Mouse (Mus musculus): ENCODE data around the gene Dnajb8. TPM values are rescaled to one million over a fixed set of nuclear protein-coding genes. Genes with fewer than 3 reads are reported as not detected.

The Dnajb8 gene
- polyA plus RNA-seq (2016; fragmentation: Nextera tagmentation; extraction: Ambion mirVana) = not detected in 2 replicates

DNA sequence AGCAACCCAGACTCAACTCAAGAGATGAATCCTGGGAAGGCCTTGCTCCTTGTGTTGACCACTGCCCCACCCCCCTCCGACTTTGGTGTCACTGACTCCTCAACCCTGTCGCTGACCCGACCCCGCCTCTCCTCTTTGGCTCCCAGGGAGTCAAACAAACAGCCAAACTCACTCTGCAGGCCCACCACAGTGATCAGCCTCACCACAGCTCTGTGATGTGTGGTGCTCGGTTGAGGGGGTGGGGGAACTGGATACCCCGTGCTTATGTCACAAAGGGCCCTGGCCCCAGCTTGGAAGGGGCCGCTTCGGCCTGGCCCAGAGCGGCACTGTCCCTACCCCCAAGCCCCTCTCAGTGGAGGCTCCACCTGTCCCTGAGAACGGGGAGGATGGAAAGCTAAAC, at the start of gene Dnajb8:
Gene Dnajb8 (plus strand): TSS at position 301 of the 400 bp plus-strand sequence.
- H3K27ac ChIP-seq = no peak within 1 kb of the TSS
- H3K9me3 ChIP-seq (replicated peaks) = peaks cover 4% of the 10 kb centered on the region; the same call in 1 of the 2 replicates
- H3K4me3 ChIP-seq = no peak within 1 kb of the TSS
- no peak within 1 kb of the TSS for H3K4me2 ChIP-seq
- WGBS (ENCODE audit: insufficient replicate concordance) = 51% methylated on average over 10 of the region's 10 CpGs
- peaks cover 59% of the 10 kb centered on the region for H3K27me3 ChIP-seq (replicated peaks)
- no peak within 1 kb of the TSS for H3K9ac ChIP-seq
- no peaks in the 10 kb centered on the region for H3K36me3 ChIP-seq
- peaks cover 8% of the 10 kb centered on the region for H3K4me1 ChIP-seq
- ATAC-seq = no peak

DNA sequence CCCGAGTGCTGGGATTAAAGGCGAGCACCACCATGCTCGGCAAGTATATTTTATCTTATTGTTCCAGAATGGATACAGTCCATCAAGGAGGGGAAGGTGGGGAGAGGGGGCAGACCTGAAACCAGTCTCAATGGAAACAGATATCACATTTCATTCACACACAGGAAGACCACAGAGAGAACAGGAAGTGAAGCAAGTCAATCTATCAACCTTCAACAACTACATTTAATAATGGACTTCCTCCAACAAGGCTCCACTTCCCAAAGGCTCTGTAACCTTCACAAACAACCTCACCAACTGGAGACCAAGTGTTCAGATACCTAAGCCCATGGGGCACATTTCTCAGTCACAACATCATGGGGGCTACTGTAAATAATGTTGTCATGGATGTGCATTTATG, 47.9 kb upstream of the Dnajb8 start:
- H3K27me3 ChIP-seq (replicated peaks) = no peaks in the 10 kb centered on the region
- H3K4me3 ChIP-seq = no peak overlapping the region
- peaks cover 9% of the 10 kb centered on the region; the same call in 1 of the 2 replicates for H3K9me3 ChIP-seq (replicated peaks)
- no peaks in the 10 kb centered on the region for H3K4me1 ChIP-seq
- H3K27ac ChIP-seq = no peak overlapping the region
- ATAC-seq = no peak
- H3K4me2 ChIP-seq = no peak overlapping the region
- H3K36me3 ChIP-seq = no peaks in the 10 kb centered on the region
- no peak overlapping the region for H3K9ac ChIP-seq
- WGBS (ENCODE audit: insufficient replicate concordance) = 70% methylated on average over 3 of the region's 3 CpGs

DNA sequence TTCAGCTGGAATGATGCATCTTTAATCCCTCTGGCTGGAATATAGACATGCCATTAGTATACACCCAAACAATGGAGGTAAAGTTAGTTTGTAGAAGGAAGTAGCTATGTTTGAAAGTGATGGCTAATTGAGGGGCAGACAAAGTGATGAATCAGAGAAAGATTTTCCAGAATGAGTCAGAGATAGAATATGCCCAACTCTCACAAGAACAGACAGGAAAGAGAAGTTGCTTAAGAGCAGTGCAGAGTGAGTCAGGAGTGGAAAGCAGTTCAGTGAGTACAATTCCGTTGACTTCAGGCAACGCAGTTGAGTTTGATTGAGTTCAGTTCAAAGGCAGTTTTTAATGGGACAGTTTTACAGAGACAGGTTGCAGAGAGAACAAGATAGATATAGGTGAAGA, 47.4 kb upstream of the Dnajb8 start:
- no peaks in the 10 kb centered on the region for H3K27me3 ChIP-seq (replicated peaks)
- no peak overlapping the region for H3K4me3 ChIP-seq
- WGBS (ENCODE audit: insufficient replicate concordance) = 87% methylated on average over 2 of the region's 2 CpGs
- H3K9me3 ChIP-seq (replicated peaks) = peaks cover 9% of the 10 kb centered on the region; the same call in 1 of the 2 replicates
- ATAC-seq = no peak
- H3K27ac ChIP-seq = no peak overlapping the region
- no peaks in the 10 kb centered on the region for H3K36me3 ChIP-seq
- H3K4me2 ChIP-seq = no peak overlapping the region
- H3K4me1 ChIP-seq = no peaks in the 10 kb centered on the region
- no peak overlapping the region for H3K9ac ChIP-seq

DNA sequence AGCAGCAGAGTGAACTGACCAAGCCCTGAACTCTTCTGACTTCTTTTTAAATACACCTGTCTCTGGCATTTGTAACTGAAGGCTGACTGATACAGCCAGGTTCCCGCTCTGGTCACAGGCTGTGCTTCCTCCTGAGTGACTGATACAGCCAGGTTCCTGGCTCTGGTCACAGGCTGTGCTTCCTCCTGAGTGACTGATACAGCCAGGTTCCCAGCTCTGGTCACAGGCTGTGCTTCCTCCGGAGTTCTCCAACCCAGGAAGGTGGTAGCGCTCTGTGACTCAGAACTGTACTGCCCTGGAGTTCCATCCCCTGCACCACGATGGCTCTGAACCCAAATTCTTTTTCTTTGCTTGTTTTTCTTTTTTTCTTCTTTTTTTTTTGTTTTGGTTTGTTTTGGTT, 37.4 kb upstream of the Dnajb8 start:
- 34% methylated on average over 4 of the region's 4 CpGs for WGBS (ENCODE audit: insufficient replicate concordance)
- no peak overlapping the region for H3K4me2 ChIP-seq
- H3K9me3 ChIP-seq (replicated peaks) = no peaks in the 10 kb centered on the region
- H3K4me1 ChIP-seq = peaks cover 8% of the 10 kb centered on the region
- no peak for ATAC-seq
- H3K36me3 ChIP-seq = no peaks in the 10 kb centered on the region
- H3K4me3 ChIP-seq = no peak overlapping the region
- H3K9ac ChIP-seq = no peak overlapping the region
- H3K27me3 ChIP-seq (replicated peaks) = peaks cover 38% of the 10 kb centered on the region
- H3K27ac ChIP-seq = no peak overlapping the region

DNA sequence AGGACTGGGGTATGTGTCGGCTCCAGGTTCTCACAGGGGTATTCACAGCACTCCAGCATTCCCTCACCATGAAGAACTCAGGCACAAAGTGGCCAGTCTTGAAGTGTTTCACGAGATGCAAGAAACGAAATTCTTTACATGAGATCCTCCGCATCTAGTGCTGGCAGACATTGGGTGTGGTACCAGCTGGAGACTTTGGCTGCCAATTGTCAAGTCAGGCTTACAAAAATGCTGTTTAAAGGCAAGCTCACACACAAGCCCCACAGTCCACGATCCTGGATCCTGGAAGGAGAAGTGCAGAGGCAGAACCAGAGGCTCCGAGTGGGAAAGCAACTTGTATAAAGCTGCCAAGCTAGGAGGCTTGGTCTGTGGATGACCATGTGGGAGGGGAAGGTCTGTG, 33.9 kb upstream of the Dnajb8 start:
- WGBS (ENCODE audit: insufficient replicate concordance) = 76% methylated on average over 6 of the region's 6 CpGs
- Histone ChIP-seq H3K4me3 (no peak overlapping the region), H3K4me2 (no peak overlapping the region), H3K9ac (no peak overlapping the region), H3K27me3 (replicated peaks) (peaks cover 72% of the 10 kb centered on the region), H3K36me3 (no peaks in the 10 kb centered on the region), H3K27ac (no peak overlapping the region), H3K9me3 (replicated peaks) (no peaks in the 10 kb centered on the region), H3K4me1 (peaks cover 36% of the 10 kb centered on the region)
- ATAC-seq = no peak

DNA sequence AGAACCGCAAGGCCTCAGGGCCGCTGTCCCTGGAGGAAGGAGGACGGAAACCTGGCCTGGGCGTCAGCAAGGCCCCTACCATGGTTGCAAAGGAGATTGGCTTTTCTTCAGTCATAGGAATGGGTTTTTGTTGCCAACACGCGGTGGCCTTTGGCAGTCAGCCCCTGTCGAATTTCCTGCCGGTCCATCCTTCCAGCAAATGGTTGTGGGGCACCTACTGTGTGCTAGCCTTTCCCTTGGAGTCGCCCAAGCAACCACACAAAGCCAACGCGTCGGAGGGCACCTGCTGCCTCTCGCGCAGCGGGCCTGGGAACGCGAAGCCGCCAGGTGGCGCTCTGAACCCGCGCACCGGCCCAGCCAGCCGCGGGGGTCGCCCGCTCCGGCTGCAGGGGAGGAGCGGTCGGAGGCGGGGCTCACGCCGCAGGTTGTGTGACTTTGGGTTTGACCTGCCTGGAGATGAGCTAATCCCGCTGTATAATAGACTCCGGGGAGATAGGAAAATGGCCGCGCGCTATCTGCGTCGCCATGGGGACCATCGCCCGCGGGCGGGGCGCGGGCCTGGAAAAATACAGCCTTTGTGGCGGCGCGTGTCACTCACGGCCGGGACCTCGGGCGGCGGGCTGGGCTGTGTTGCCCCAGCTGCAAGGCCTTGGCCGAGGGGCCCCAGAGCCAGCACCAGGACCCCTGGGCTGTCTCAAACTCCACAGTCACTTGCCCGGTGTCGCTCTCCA, 32.6 kb upstream of the Dnajb8 start:
- H3K36me3 ChIP-seq = no peaks in the 10 kb centered on the region

DNA sequence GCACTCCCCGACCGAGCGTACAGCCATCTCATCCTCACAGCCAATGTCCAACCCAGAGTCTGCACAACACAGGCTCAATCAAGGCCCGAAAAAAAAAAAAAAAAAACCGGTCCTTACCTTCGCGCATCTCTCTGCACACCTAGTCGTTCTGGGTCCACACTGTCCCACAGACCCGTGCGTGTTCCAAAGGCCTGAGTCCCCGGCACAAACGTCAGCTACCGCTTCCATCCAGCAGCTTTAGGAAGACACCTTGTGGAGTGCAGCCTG, 32.1 kb upstream of the Dnajb8 start:
- peaks cover 91% of the 10 kb centered on the region for H3K27me3 ChIP-seq (replicated peaks)
- H3K9me3 ChIP-seq (replicated peaks) = no peaks in the 10 kb centered on the region
- peak overlapping the region; percentile 63 for H3K4me3 ChIP-seq
- peak; percentile 51; the same call in 1 of the 2 replicates for ATAC-seq
- H3K27ac ChIP-seq = no peak overlapping the region
- 8% methylated on average over 13 of the region's 13 CpGs for WGBS (ENCODE audit: insufficient replicate concordance)
- H3K4me2 ChIP-seq = peak overlapping the region; percentile 85
- H3K4me1 ChIP-seq = peaks cover 49% of the 10 kb centered on the region
- H3K36me3 ChIP-seq = no peaks in the 10 kb centered on the region
- peak overlapping the region; percentile 41; the same call in 1 of the 2 replicates for H3K9ac ChIP-seq

More for the DNA sequence above, 32.6 kb upstream of the Dnajb8 start:
- peak overlapping the region; percentile 85 for H3K4me2 ChIP-seq
- ATAC-seq = peak; percentile 79
- peaks cover 49% of the 10 kb centered on the region for H3K4me1 ChIP-seq
- H3K27ac ChIP-seq = no peak overlapping the region
- peaks cover 86% of the 10 kb centered on the region for H3K27me3 ChIP-seq (replicated peaks)
- peak overlapping the region; percentile 41 for H3K9ac ChIP-seq
- H3K9me3 ChIP-seq (replicated peaks) = no peaks in the 10 kb centered on the region
- WGBS (ENCODE audit: insufficient replicate concordance) = 2% methylated on average over 56 of the region's 56 CpGs
- peak overlapping the region; percentile 63 for H3K4me3 ChIP-seq

DNA sequence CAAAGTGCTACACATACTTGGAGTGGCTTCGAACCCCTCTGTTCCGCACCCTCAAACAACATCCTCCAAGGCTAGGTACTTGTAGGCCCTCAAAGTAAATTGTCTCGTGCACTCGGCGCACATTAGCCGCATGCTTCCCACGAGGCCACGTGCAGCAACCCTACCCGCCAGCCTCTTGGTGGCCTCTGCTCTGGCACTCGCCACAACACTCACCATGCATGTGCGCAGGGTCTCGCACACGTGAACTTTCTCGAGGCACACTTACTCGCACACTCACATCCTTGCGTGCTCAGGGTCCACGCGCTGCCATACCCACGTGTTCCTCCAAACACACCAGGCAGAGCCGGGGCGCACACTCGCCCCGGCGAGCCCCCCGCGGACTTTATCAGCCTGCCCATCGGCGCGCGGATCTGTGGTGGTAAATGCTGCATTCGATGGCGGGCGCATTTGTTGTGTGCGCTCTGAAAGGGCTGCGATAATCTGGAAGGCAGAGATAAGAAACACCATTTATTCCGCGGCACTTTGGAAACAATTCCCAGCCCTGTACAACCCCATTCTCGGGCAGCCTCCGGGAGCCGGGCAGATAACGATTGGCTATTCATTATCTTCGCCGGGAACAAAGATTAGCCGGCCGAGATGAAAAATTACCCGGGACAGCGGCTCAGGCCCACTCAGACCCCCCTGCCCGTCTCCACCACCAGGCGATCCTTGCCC, 31.6 kb upstream of the Dnajb8 start:
- no peaks in the 10 kb centered on the region for H3K9me3 ChIP-seq (replicated peaks)
- no peak overlapping the region for H3K27ac ChIP-seq
- peak overlapping the region; percentile 63 for H3K4me3 ChIP-seq
- H3K9ac ChIP-seq = no peak overlapping the region
- peak overlapping the region; percentile 85 for H3K4me2 ChIP-seq
- ATAC-seq = no peak
- no peaks in the 10 kb centered on the region for H3K36me3 ChIP-seq
- H3K27me3 ChIP-seq (replicated peaks) = peaks cover 96% of the 10 kb centered on the region
- WGBS (ENCODE audit: insufficient replicate concordance) = 8% methylated on average over 49 of the region's 49 CpGs
- peaks cover 49% of the 10 kb centered on the region for H3K4me1 ChIP-seq

DNA sequence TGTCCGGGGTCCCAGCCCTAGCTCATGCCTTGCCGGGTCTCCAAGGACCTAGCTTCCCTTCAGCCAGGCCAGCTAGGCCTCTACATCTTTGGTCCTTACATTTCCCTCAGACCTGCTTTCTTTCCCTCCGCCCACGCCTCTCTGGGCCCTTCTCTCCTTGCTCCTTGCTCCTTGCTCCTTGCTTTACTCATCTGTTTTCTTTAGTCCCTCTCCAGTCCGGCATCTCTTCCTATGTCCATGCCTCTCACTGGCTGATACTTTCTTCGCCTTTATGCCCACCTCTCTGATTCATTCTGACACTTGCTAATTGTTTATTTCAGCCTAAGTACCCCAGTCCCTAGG, 31.1 kb upstream of the Dnajb8 start:
- ATAC-seq = no peak
- H3K4me2 ChIP-seq = peak overlapping the region; percentile 85; the same call in 1 of the 2 replicates

DNA sequence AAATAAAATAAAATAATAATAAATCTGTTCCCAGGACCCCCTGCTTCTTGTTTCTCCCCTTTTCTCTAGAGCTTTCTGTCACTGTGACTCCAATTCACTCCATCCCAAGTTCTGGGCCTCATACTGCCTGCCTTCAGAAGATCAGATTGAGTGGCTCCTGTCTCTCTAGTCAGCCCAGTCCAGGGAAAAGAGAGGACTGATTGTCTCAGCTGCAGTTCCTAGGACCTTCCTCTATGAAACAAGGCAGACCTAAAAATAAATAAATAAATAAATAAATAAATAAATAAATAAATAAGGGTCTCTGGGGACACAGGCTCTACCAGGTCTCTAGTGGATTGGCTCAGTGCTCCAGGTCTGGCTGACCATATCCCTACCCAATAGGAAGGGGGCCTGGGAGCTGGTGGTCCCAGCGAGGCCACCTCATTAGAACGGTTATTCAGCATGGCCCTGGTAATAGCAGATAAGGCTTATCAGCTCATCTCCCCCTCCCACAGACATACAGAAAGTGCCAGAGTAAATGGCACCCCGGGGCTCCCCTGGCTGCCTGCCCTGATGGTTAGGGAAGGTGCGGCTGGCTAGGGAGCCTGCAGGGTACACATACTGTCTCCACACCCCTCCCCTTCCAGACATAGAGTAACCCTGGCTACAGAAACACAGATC, 30.5 kb upstream of the Dnajb8 start:
- 12% methylated on average over 4 of the region's 4 CpGs for WGBS (ENCODE audit: insufficient replicate concordance)
- H3K9ac ChIP-seq = no peak overlapping the region
- H3K4me1 ChIP-seq = peaks cover 53% of the 10 kb centered on the region

More for the DNA sequence above, 31.1 kb upstream of the Dnajb8 start:
- no peaks in the 10 kb centered on the region for H3K36me3 ChIP-seq
- no peak overlapping the region for H3K27ac ChIP-seq
- no peak overlapping the region for H3K4me3 ChIP-seq
- no peak overlapping the region for H3K9ac ChIP-seq
- H3K27me3 ChIP-seq (replicated peaks) = peaks cover 96% of the 10 kb centered on the region
- H3K9me3 ChIP-seq (replicated peaks) = no peaks in the 10 kb centered on the region
- 43% methylated on average over 6 of the region's 6 CpGs for WGBS (ENCODE audit: insufficient replicate concordance)
- peaks cover 49% of the 10 kb centered on the region for H3K4me1 ChIP-seq

DNA sequence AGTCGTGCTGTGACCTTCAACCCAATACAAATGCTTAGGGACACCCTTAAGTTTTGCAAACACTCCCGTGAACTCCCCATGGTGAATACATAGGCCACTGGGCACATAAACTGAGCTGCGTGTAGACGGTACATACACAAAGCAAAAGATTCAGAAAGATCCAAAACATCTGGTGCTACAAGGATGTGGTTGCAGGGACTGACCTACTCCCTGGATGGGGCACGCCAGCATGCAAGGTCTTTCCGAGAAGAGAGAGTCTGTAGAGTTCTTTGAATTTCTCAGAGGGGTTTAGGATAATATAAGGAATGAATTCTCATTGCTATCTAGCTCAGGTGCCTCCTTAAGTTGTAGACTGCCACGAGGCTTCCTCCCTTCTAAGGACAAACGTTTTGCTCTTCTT, 29.3 kb upstream of the Dnajb8 start:
- peaks cover 65% of the 10 kb centered on the region for H3K4me1 ChIP-seq

More for the DNA sequence above, 30.5 kb upstream of the Dnajb8 start:
- Histone ChIP-seq H3K36me3 (no peaks in the 10 kb centered on the region), H3K4me3 (no peak overlapping the region), H3K4me2 (no peak overlapping the region), H3K9me3 (replicated peaks) (no peaks in the 10 kb centered on the region), H3K27ac (no peak overlapping the region), H3K27me3 (replicated peaks) (peaks cover 99% of the 10 kb centered on the region)
- no peak for ATAC-seq

DNA sequence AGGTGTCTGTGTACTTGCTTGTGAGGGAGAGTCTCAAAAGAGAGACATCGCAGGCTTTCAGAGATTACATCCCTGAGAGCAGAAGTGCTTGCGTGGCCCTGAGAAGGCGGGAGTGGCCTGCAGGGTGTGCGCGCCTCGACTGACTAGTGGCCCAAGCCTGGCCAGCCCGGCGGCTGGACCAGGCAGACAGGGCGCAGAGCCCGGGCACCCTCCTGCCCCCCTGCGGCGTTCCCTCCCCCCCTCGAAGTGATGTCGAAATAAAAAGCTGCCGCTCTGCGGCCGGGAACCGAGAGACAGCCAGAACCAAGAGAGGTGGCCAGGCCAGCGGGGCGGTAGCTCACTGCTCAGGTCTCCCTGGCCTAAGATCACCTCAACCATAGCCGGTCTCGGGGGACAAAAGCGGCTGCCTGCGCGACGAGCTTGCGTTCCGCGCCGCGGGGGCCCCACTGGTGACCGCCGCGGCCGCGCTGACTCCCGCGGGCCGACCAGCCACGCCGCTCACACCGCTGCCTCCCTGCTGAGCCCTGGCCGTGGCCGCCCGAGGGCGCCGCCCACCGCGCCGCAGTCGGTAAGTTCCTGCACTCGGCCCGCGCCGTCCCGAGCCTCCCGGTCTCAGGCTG, 28.5 kb upstream of the Dnajb8 start, which contains the start of gene Gata2:
Gene Gata2 (plus strand): TSS at position 459 of the 620 bp plus-strand sequence.
- no peak within 1 kb of the TSS for H3K27ac ChIP-seq
- WGBS (ENCODE audit: insufficient replicate concordance) = 3% methylated on average over 57 of the region's 57 CpGs
- peaks cover 100% of the 10 kb centered on the region for H3K27me3 ChIP-seq (replicated peaks)
- H3K4me1 ChIP-seq = peaks cover 73% of the 10 kb centered on the region
- H3K9ac ChIP-seq = peak within 1 kb of the TSS; percentile 37
- H3K9me3 ChIP-seq (replicated peaks) = no peaks in the 10 kb centered on the region
- H3K4me2 ChIP-seq = peak within 1 kb of the TSS; percentile 76
- ATAC-seq = no peak
- no peaks in the 10 kb centered on the region for H3K36me3 ChIP-seq
- H3K4me3 ChIP-seq = peak within 1 kb of the TSS; percentile 51

More for the DNA sequence above, 29.3 kb upstream of the Dnajb8 start:
- H3K27me3 ChIP-seq (replicated peaks) = peaks cover 100% of the 10 kb centered on the region
- H3K27ac ChIP-seq = no peak overlapping the region
- no peak for ATAC-seq
- H3K4me2 ChIP-seq = no peak overlapping the region
- 33% methylated on average over 8 of the region's 8 CpGs for WGBS (ENCODE audit: insufficient replicate concordance)
- H3K9ac ChIP-seq = no peak overlapping the region
- H3K9me3 ChIP-seq (replicated peaks) = no peaks in the 10 kb centered on the region
- no peaks in the 10 kb centered on the region for H3K36me3 ChIP-seq
- H3K4me3 ChIP-seq = no peak overlapping the region

All from liver, embryonic 12.5 days (tissue).